Mouse (Mus musculus): Measurements from ENCODE around the gene Nfatc4. TPM values are rescaled to one million over a fixed set of nuclear protein-coding genes. Genes with fewer than 3 reads are reported as not detected.

The Nfatc4 gene
- polyA plus RNA-seq, 1 experiment from 2014 or later = 11.0 TPM

GRCm38 (mm10) chr14:55868230-55869026, 45.5 kb downstream of the Nfatc4 start:
- WGBS = 81% methylated on average over 14 of the region's 14 CpGs
- Histone ChIP-seq H3K4me3 (ENCODE audit: control insufficient read depth in 1 of 2, insufficient read depth in 1 of 2, low read depth in 1 of 2, low read length in 2 of 2) (no peak overlapping the region), H3K4me2 (ENCODE audit: low read length) (no peak overlapping the region), H3K9me3 (ENCODE audit: control insufficient read depth, low read length) (no peaks in the 10 kb centered on the region), H3K4me1 (ENCODE audit: control insufficient read depth in 2 of 2, insufficient read depth in 2 of 2, low read length in 2 of 2) (peaks cover 8 to 12% of the 10 kb centered on the region in 2 experiments), H3K9ac (ENCODE audit: low read length) (no peak overlapping the region), H3K36me3 (ENCODE audit: control insufficient read depth, insufficient read depth, low read length) (peaks cover 100% of the 10 kb centered on the region), H3K27ac (replicated peaks in 1 of 2; ENCODE audit: control insufficient read depth in 1 of 2, insufficient read depth in 1 of 2, low read depth in 2 of 2, low read length in 2 of 2) (no peak overlapping the region), H3K27me3 (ENCODE audit: control insufficient read depth, insufficient read depth, low read length) (no peaks in the 10 kb centered on the region)
- ATAC-seq (ENCODE audit: insufficient number of reproducible peaks, insufficient read depth, low FRiP score, low read depth) = no peak

- Histone ChIP-seq H3K4me3 (ENCODE audit: control insufficient read depth in 1 of 2, insufficient read depth in 1 of 2, low read depth in 1 of 2, low read length in 2 of 2) (no peak overlapping the region), H3K9ac (ENCODE audit: low read length) (no peak overlapping the region), H3K27me3 (ENCODE audit: control insufficient read depth, insufficient read depth, low read length) (no peaks in the 10 kb centered on the region), H3K27ac (replicated peaks in 1 of 2; ENCODE audit: control insufficient read depth in 1 of 2, insufficient read depth in 1 of 2, low read depth in 2 of 2, low read length in 2 of 2) (no peak overlapping the region), H3K4me1 (ENCODE audit: control insufficient read depth in 2 of 2, insufficient read depth in 2 of 2, low read length in 2 of 2) (peaks cover 9 to 14% of the 10 kb centered on the region in 2 experiments), H3K4me2 (ENCODE audit: low read length) (no peak overlapping the region), H3K36me3 (ENCODE audit: control insufficient read depth, insufficient read depth, low read length) (peaks cover 89% of the 10 kb centered on the region), H3K9me3 (ENCODE audit: control insufficient read depth, low read length) (no peaks in the 10 kb centered on the region)
- 94% methylated on average over 6 of the region's 6 CpGs for WGBS
- no peak for ATAC-seq (ENCODE audit: insufficient number of reproducible peaks, insufficient read depth, low FRiP score, low read depth)
Observed at GRCm38 (mm10) chr14:55869538-55869937, 46.6 kb downstream of the Nfatc4 start.

DNA sequence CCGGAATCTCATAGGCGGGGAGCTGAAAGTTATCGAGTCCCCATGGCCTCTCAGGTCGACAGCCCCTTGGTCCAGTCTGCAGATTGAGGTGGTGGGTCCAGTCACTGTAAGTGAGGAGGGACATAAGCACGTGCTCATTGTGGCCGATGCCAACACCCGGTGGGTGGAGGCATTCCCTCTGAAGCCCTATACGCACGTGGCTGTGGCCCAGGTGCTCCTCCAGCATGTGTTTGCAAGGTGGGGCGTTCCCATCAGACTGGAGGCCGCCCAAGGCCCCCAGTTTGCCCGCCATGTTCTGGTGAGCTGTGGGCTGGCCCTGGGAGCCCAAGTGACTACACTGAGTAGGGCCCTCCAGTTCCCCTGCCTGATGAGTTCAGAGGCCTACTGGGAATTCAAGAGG, 49.1 kb downstream of the Nfatc4 start:
- Histone ChIP-seq H3K4me2 (ENCODE audit: low read length) (no peak overlapping the region), H3K9me3 (ENCODE audit: control insufficient read depth, low read length) (no peaks in the 10 kb centered on the region), H3K4me3 (ENCODE audit: control insufficient read depth in 1 of 2, insufficient read depth in 1 of 2, low read depth in 1 of 2, low read length in 2 of 2) (no peak overlapping the region), H3K9ac (ENCODE audit: low read length) (no peak overlapping the region), H3K4me1 (ENCODE audit: control insufficient read depth in 2 of 2, insufficient read depth in 2 of 2, low read length in 2 of 2) (peaks cover 9 to 14% of the 10 kb centered on the region in 2 experiments), H3K36me3 (ENCODE audit: control insufficient read depth, insufficient read depth, low read length) (peaks cover 64% of the 10 kb centered on the region), H3K27ac (replicated peaks in 1 of 2; ENCODE audit: control insufficient read depth in 1 of 2, insufficient read depth in 1 of 2, low read depth in 2 of 2, low read length in 2 of 2) (no peak overlapping the region), H3K27me3 (ENCODE audit: control insufficient read depth, insufficient read depth, low read length) (no peaks in the 10 kb centered on the region)
- no peak for ATAC-seq (ENCODE audit: insufficient number of reproducible peaks, insufficient read depth, low FRiP score, low read depth)
- 89% methylated on average over 12 of the region's 12 CpGs for WGBS

- Histone ChIP-seq H3K4me2 (ENCODE audit: low read length) (no peak overlapping the region), H3K36me3 (ENCODE audit: control insufficient read depth, insufficient read depth, low read length) (peaks cover 59% of the 10 kb centered on the region)
Observed at GRCm38 (mm10) chr14:55872551-55872950, 49.6 kb downstream of the Nfatc4 start.

GRCm38 (mm10) chr14:55873242-55873713, 50.3 kb downstream of the Nfatc4 start:
- Histone ChIP-seq H3K36me3 (ENCODE audit: control insufficient read depth, insufficient read depth, low read length) (peaks cover 52% of the 10 kb centered on the region), H3K4me2 (ENCODE audit: low read length) (peak overlapping the region; percentile 50), H3K4me1 (ENCODE audit: control insufficient read depth in 2 of 2, insufficient read depth in 2 of 2, low read length in 2 of 2) (peaks cover 13 to 22% of the 10 kb centered on the region in 2 experiments), H3K9ac (ENCODE audit: low read length) (peak overlapping the region; percentile 28; the same call in 1 of the 2 replicates), H3K9me3 (ENCODE audit: control insufficient read depth, low read length) (no peaks in the 10 kb centered on the region), H3K4me3 (ENCODE audit: control insufficient read depth in 1 of 2, insufficient read depth in 1 of 2, low read depth in 1 of 2, low read length in 2 of 2) (no peak overlapping the region), H3K27me3 (ENCODE audit: control insufficient read depth, insufficient read depth, low read length) (no peaks in the 10 kb centered on the region), H3K27ac (replicated peaks in 1 of 2; ENCODE audit: control insufficient read depth in 1 of 2, insufficient read depth in 1 of 2, low read depth in 2 of 2, low read length in 2 of 2) (no peak overlapping the region)
- WGBS = 76% methylated on average over 8 of the region's 8 CpGs
- no peak for ATAC-seq (ENCODE audit: insufficient number of reproducible peaks, insufficient read depth, low FRiP score, low read depth)

More at GRCm38 (mm10) chr14:55872551-55872950, 49.6 kb downstream of the Nfatc4 start:
- WGBS = 82% methylated on average over 17 of the region's 17 CpGs
- no peak overlapping the region for H3K9ac ChIP-seq (ENCODE audit: low read length)
- no peaks in the 10 kb centered on the region for H3K27me3 ChIP-seq (ENCODE audit: control insufficient read depth, insufficient read depth, low read length)
- no peaks in the 10 kb centered on the region for H3K9me3 ChIP-seq (ENCODE audit: control insufficient read depth, low read length)
- no peak overlapping the region for H3K27ac ChIP-seq (replicated peaks in 1 of 2; ENCODE audit: control insufficient read depth in 1 of 2, insufficient read depth in 1 of 2, low read depth in 2 of 2, low read length in 2 of 2)
- ATAC-seq (ENCODE audit: insufficient number of reproducible peaks, insufficient read depth, low FRiP score, low read depth) = 0 out of 2 replicates have a peak, but pooled peaks have one; percentile 23
- no peak overlapping the region for H3K4me3 ChIP-seq (ENCODE audit: control insufficient read depth in 1 of 2, insufficient read depth in 1 of 2, low read depth in 1 of 2, low read length in 2 of 2)
- H3K4me1 ChIP-seq (ENCODE audit: control insufficient read depth in 2 of 2, insufficient read depth in 2 of 2, low read length in 2 of 2) = peaks cover 9 to 17% of the 10 kb centered on the region in 2 experiments

GRCm38 (mm10) chr14:55873714-55874683, 51.1 kb downstream of the Nfatc4 start:
- peaks cover 15 to 26% of the 10 kb centered on the region in 2 experiments for H3K4me1 ChIP-seq (ENCODE audit: control insufficient read depth in 2 of 2, insufficient read depth in 2 of 2, low read length in 2 of 2)
- H3K9me3 ChIP-seq (ENCODE audit: control insufficient read depth, low read length) = no peaks in the 10 kb centered on the region
- H3K36me3 ChIP-seq (ENCODE audit: control insufficient read depth, insufficient read depth, low read length) = peaks cover 45% of the 10 kb centered on the region
- WGBS = 11% methylated on average over 30 of the region's 30 CpGs
- peak overlapping the region in 1 of 2 experiments; percentile 7; a peak in 1 of 4 replicates for H3K27ac ChIP-seq (replicated peaks in 1 of 2; ENCODE audit: control insufficient read depth in 1 of 2, insufficient read depth in 1 of 2, low read depth in 2 of 2, low read length in 2 of 2)
- ATAC-seq (ENCODE audit: insufficient number of reproducible peaks, insufficient read depth, low FRiP score, low read depth) = no peak
- peak overlapping the region; percentile 28; the same call in 1 of the 2 replicates for H3K9ac ChIP-seq (ENCODE audit: low read length)
- no peaks in the 10 kb centered on the region for H3K27me3 ChIP-seq (ENCODE audit: control insufficient read depth, insufficient read depth, low read length)
- H3K4me2 ChIP-seq (ENCODE audit: low read length) = peak overlapping the region; percentile 50
- H3K4me3 ChIP-seq (ENCODE audit: control insufficient read depth in 1 of 2, insufficient read depth in 1 of 2, low read depth in 1 of 2, low read length in 2 of 2) = peak overlapping the region in 1 of 2 experiments; percentile 11; a peak in 2 of 4 replicates

Data from heart, embryonic 14.5 days (tissue).